Mouse (Mus musculus) neural tube, embryonic 11.5 days (tissue): Measurements from ENCODE around the gene Slc16a4. TPM values are rescaled to one million over a fixed set of nuclear protein-coding genes. Genes with fewer than 3 reads are reported as not detected.
A peak's percentile ranks its signal among the peaks of the same experiment; 100 is the strongest.

ENCODE experiments used
- ATAC-seq: fragments of 200-750 bp; cut with Nextera tagmentation; 2 replicates; pipeline ENCODE4 v1.8.0; 2017; ENCODE audit warnings: moderate number of reproducible peaks, mild to moderate bottlenecking, moderate TSS enrichment, moderate library complexity; ENCODE audit not compliant: insufficient read depth, low FRiP score, low TSS enrichment
- DNase-seq: peaks from one replicate; pipeline ENCODE4 v3.0.0-alpha.2; 2015; ENCODE audit warnings: low spot score
- H3K27ac ChIP-seq: fragments of 300-500 bp; sonication (generic); 2 replicates; pipeline ENCODE4 v1.5.1; 2014; ENCODE audit warnings: low read depth, mild to moderate bottlenecking, low read length
- H3K27me3 ChIP-seq: fragments of 300-500 bp; sonication (generic); 2 replicates; pipeline ENCODE4 v1.6.1; 2014; ENCODE audit warnings: mild to moderate bottlenecking, low read length, mixed read lengths; ENCODE audit not compliant: control insufficient read depth, insufficient read depth
- H3K36me3 ChIP-seq: fragments of 300-500 bp; sonication (generic); 2 replicates; pipeline ENCODE4 v1.6.1; 2014; ENCODE audit warnings: mild to moderate bottlenecking, low read length, moderate library complexity, mixed read lengths; ENCODE audit not compliant: control insufficient read depth, insufficient read depth
- H3K4me1 ChIP-seq: fragments of 300-500 bp; sonication (generic); 2 replicates; pipeline ENCODE4 v1.6.1; 2014; ENCODE audit warnings: low read length, mixed read lengths; ENCODE audit not compliant: control insufficient read depth, insufficient read depth
- H3K4me2 ChIP-seq: fragments of 300-500 bp; sonication (generic); 2 replicates; pipeline ENCODE4 v1.6.1; 2014; ENCODE audit warnings: low read depth, mild to moderate bottlenecking, moderate library complexity
- H3K4me3 ChIP-seq: fragments of 300-500 bp; sonication (generic); 2 replicates; pipeline ENCODE4 v1.5.1; 2014; ENCODE audit warnings: low read depth, low read length
- H3K9ac ChIP-seq: fragments of 300-500 bp; sonication (generic); 2 replicates; pipeline ENCODE4 v1.6.1; 2014; ENCODE audit warnings: mild to moderate bottlenecking, low read length
- H3K9me3 ChIP-seq: fragments of 300-500 bp; sonication (generic); 2 replicates; pipeline ENCODE4 v1.6.1; 2016; ENCODE audit warnings: low read length; ENCODE audit not compliant: control insufficient read depth
- WGBS: fragments of 180-500 bp; shearing (Covaris S2); extraction: QIAGEN DNeasy Blood & Tissue Kit; methylation state at CpG from one replicate; pipeline ENCODE4 v1.1.7; 2014; 5-methylcytosine and 5-hydroxymethylcytosine counted together
- polyA plus RNA-seq: library from polyadenylated mRNA; unstranded; fragments of >200 nt; fragmentation: Nextera tagmentation; extraction: Ambion mirVana; gene quantifications from 2 replicates; pipeline ENCODE4 v1.2.1, GENCODE M21; 2014

The Slc16a4 gene
- polyA plus RNA-seq, 1 experiment from 2014 or later = 1.6 TPM

DNA sequence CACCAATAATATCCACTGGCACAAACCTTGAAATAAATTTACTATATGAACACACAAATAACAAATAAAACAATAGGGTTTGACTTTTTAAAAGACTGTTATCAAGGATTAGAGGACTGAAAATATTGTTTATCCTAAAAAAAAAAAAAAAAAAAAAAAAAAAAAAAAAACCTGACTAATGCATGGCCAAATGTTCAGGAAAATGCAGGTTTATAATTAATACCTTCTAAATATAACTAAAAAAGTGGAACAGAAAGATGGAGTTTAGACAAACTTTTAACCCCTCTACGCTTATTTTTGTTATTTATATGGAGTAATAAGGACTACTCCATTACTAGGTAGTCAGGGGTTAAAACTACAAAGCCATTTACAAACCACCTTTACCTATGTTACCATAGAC lies 35.4 kb downstream of the Slc16a4 start:
- no peak for ATAC-seq
- H3K4me3 ChIP-seq = no peak overlapping the region
- H3K27ac ChIP-seq = no peak overlapping the region
- H3K36me3 ChIP-seq = peaks cover 8% of the 10 kb centered on the region; the same call in 1 of the 2 replicates
- no peaks in the 10 kb centered on the region for H3K9me3 ChIP-seq
- no peak for DNase-seq
- WGBS = 97% methylated on average over 1 of the region's 1 CpGs
- H3K4me2 ChIP-seq = no peak overlapping the region
- H3K9ac ChIP-seq = no peak overlapping the region
- H3K27me3 ChIP-seq = no peaks in the 10 kb centered on the region
- peaks cover 25% of the 10 kb centered on the region for H3K4me1 ChIP-seq

- peaks cover 22% of the 10 kb centered on the region for H3K4me1 ChIP-seq
- H3K27me3 ChIP-seq = no peaks in the 10 kb centered on the region
- ATAC-seq (no peak), DNase-seq (no peak)
- H3K4me2 ChIP-seq = peak overlapping the region; percentile 92
- H3K36me3 ChIP-seq = peaks cover 6% of the 10 kb centered on the region; the same call in 1 of the 2 replicates
- H3K27ac ChIP-seq = no peak overlapping the region
- H3K4me3 ChIP-seq = peak overlapping the region; percentile 96
- no peak overlapping the region for H3K9ac ChIP-seq
- H3K9me3 ChIP-seq = no peaks in the 10 kb centered on the region
- 78% methylated on average over 28 of the region's 28 CpGs for WGBS
These were observed 39.7 kb downstream of the Slc16a4 start for GRCm38 (mm10) chr3:107330503-107331424.

DNA sequence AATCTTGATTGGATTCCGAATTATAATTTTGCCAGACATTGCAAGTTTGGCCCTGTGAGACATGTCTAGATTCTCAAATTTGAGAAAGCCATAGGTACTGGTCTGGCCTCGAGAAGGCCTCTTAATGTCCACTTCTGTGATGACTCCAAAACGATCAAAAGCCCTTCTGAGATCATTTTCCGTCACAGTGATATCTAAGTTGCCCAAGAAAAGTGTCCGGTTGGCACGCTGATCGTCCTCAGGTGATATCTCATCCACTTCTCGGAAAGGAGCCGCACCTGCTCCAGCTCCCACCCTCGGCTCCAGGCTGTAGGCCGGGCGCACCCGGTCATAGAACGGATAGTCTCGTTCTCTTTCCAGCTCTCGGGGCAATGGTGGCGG lies 40.7 kb downstream of the Slc16a4 start:
- ATAC-seq (no peak), DNase-seq (no peak)
- Histone ChIP-seq H3K36me3 (peaks cover 6% of the 10 kb centered on the region; the same call in 1 of the 2 replicates), H3K4me3 (peak overlapping the region; percentile 96), H3K9ac (peak overlapping the region; percentile 94), H3K9me3 (no peaks in the 10 kb centered on the region), H3K27me3 (no peaks in the 10 kb centered on the region), H3K4me2 (peak overlapping the region; percentile 92), H3K4me1 (peaks cover 22% of the 10 kb centered on the region), H3K27ac (no peak overlapping the region)
- 28% methylated on average over 17 of the region's 17 CpGs for WGBS

DNA sequence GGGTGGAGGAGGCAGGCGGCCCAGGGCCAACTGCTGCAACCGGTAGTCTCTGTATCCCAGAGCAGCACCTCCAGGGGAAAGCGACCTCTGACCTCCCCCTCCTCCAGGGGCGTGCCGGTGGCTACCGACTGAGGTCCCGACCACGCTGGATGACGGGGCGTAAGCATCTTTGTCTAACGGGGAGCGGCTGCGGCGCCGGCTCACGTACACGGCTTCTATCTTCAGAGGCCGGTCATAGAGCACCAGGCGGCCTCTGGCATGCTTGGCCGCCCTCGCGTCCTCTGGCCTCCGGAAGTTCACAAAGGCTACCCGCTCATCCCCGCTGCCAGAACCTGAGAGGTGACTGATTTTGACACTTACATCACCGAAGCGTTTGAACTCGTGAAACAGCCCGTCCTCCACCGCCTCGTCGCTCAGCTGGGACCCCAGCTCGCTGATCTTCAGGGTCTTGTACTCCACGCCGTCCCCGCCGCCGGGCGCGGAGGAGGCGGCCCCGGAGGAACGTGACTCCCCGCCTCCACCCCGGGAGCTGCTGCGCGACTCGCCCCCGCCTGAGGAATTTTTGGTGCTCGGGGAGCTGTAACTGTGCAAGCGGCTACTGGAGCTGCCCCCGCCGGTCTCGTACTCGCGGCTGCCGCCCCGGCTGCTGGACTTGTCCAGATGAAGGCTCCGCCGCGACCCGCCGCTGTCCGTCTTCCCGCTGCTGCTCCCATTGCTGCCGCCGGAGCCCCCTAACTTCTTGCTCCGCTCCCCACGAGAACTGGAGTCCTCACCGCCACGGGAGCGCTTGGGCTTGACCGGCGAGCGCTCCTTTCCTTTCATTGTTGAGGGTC lies 41.3 kb downstream of the Slc16a4 start:
- Histone ChIP-seq H3K27me3 (no peaks in the 10 kb centered on the region), H3K9ac (peak overlapping the region; percentile 94), H3K36me3 (peaks cover 6% of the 10 kb centered on the region; the same call in 1 of the 2 replicates), H3K4me3 (peak overlapping the region; percentile 96), H3K27ac (peak overlapping the region; percentile 89), H3K4me1 (peaks cover 22% of the 10 kb centered on the region), H3K9me3 (no peaks in the 10 kb centered on the region), H3K4me2 (peak overlapping the region; percentile 92)
- under 1% methylated on average over 65 of the region's 75 CpGs for WGBS
- ATAC-seq = 0 out of 2 replicates have a peak, but pooled peaks have one; percentile 3
- peak; percentile 35 for DNase-seq

- Histone ChIP-seq H3K4me2 (peak overlapping the region; percentile 92), H3K27ac (peak overlapping the region; percentile 89), H3K4me3 (peak overlapping the region; percentile 96), H3K4me1 (peaks cover 22% of the 10 kb centered on the region), H3K9ac (peak overlapping the region; percentile 94), H3K36me3 (peaks cover 6% of the 10 kb centered on the region; the same call in 1 of the 2 replicates), H3K9me3 (no peaks in the 10 kb centered on the region), H3K27me3 (no peaks in the 10 kb centered on the region)
- ATAC-seq (peak; percentile 97), DNase-seq (peak; percentile 97)
- 0% methylated on average over 37 of the region's 37 CpGs for WGBS
These were observed 41.9 kb downstream of the Slc16a4 start for GRCm38 (mm10) chr3:107332960-107333380.

- DNase-seq (peak; percentile 95), ATAC-seq (peak; percentile 94)
- peak within 1 kb of the TSS; percentile 94 for H3K9ac ChIP-seq
- H3K27me3 ChIP-seq = no peaks in the 10 kb centered on the region
- no peaks in the 10 kb centered on the region for H3K9me3 ChIP-seq
- peak within 1 kb of the TSS; percentile 96 for H3K4me3 ChIP-seq
- H3K36me3 ChIP-seq = peaks cover 6% of the 10 kb centered on the region; the same call in 1 of the 2 replicates
- peaks cover 22% of the 10 kb centered on the region for H3K4me1 ChIP-seq
- peak within 1 kb of the TSS; percentile 89 for H3K27ac ChIP-seq
- under 1% methylated on average over 62 of the region's 62 CpGs for WGBS
- H3K4me2 ChIP-seq = peak within 1 kb of the TSS; percentile 92
These were observed 42.6 kb downstream of the Slc16a4 start, which contains the start of gene Rbm15 for GRCm38 (mm10) chr3:107333381-107334201. Gene Rbm15, minus strand, starts transcription at chr3:107333673.

DNA sequence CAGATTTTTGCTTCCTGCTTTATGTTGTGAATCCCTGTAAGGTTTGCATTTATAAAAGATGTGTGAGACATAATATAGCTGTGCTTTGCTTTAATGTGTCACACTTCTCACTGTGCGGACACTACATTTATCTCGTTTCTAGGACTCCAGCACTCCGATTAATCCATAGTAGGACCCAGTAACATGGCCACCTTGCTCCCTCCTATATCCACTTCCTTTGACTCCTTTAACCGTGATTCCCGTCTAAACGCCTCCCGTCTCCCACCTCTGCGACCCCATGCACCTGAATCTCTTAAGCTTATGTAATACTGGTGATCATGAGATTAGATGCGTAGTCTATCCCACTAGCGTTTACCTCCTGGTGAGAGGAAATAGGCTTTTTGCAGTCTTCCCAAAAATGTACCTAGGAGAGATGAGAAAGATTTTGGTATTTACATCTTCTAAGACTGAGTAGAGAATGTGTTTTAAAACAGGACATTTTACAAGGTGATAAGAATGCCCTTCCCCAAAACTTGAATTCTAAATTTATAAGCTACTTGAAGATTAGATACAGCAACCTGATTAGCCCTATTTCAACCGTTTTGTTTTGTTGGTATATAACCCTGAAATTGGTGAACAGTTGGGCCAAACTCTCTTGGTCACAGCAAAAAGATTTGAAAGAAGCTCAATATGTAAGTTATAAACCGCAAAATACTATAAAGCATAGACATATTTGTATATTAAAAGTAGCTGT lies 43.3 kb downstream of the Slc16a4 start:
- peak overlapping the region; percentile 96 for H3K4me3 ChIP-seq
- DNase-seq = no peak
- no peaks in the 10 kb centered on the region for H3K27me3 ChIP-seq
- peaks cover 6% of the 10 kb centered on the region; the same call in 1 of the 2 replicates for H3K36me3 ChIP-seq
- peak overlapping the region; percentile 88 for H3K27ac ChIP-seq
- H3K4me2 ChIP-seq = peak overlapping the region; percentile 66
- peak overlapping the region; percentile 88 for H3K9ac ChIP-seq
- no peak for ATAC-seq
- peaks cover 20% of the 10 kb centered on the region for H3K4me1 ChIP-seq
- WGBS = 11% methylated on average over 12 of the region's 12 CpGs
- no peaks in the 10 kb centered on the region for H3K9me3 ChIP-seq
